Mouse (Mus musculus) urinary bladder, postnatal 14 days (tissue): Measurements from ENCODE around the gene Tspan4.

Source experiments
- DNase-seq: peaks from one replicate; pipeline ENCODE4 v3.0.0; 2021; ENCODE audit warnings: low spot score

The Tspan4 gene

DNA sequence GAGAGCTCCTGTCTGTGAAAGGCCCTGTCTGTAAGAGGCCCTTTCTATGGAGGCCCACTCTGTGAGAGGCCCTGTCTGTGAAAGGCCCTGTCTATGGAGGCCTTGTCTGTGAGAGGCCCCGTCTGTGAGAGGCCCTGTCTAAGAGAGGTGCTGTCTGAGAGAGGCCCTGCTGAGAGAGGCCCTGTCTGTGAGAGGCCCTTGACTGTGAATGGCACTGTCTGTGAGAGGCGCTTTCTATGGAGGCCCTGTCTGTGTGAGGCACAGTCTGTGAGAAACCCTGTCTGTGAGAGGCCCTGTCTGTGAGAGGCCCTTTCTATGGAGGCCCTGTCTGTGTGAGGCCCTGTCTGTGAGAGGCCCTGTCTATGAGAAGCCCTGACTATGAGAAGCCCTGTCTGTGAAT, 31.2 kb downstream of the Tspan4 start:
- DNase-seq: no peak

DNA sequence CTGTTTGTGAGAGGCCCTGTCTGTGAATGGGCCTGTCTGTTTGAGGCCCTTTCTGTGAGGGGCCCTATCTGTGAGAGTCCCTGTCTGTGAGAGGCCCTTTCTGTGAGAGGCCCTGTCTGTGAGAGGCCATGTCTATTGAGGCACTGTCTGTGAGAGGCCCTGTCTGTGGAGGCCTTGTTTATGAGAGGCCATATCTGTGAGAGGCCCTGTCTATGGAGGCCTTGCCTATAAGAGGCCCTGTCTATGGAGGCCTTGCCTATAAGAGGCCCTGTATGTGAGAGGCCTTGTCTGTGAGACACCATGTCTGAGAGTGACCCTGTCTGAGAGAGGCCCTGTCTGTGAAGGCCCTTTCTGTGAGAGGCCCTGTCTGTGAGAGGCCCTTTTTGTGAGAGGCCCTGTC, 33.1 kb downstream of the Tspan4 start:
- no peak for DNase-seq

DNA sequence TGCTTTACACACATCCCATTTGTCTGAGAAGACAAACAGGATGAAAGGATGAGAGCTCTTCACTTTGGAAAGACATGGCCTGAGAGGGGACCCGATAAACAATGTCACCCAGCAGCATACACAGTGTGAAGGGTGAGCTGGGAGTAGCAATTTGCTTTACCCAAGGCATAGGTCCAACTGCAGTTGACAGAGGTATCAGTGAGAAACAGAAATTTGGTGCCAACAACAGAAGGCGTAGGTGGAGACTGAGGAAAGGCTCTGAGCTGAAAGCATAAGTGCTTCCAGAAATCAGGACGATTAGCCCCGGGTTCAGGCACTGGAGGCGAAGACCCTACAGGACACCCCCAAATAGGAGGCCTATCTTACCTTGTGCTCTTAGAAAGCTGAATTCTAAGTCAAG, 35.2 kb downstream of the Tspan4 start:
- no peak for DNase-seq

DNA sequence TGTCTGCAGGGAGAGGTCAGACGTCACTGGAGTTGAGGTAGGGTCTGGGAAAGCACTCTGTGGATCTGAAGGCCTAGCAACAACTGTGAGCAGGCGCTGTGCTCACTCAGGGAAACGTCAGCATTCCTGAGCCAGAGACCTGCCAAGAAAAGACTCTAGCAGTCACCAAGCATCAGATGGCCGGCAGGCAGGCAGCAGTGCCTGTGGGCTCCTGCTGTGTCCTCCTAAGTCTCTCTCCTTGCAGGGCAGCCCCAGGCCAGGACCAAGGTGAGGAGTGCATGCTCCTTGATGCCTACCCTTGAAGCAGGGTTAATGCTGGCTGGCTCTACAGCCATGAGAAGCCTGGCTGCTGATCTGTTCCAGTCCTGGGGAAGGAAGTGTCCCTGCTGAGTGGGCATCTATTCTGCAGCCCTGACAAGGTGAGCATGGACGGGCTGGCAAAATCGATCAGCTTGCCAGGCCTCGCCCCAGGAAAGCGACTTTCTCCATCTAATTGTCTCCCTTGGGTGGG, 35.7 kb downstream of the Tspan4 start:
- no peak for DNase-seq

DNA sequence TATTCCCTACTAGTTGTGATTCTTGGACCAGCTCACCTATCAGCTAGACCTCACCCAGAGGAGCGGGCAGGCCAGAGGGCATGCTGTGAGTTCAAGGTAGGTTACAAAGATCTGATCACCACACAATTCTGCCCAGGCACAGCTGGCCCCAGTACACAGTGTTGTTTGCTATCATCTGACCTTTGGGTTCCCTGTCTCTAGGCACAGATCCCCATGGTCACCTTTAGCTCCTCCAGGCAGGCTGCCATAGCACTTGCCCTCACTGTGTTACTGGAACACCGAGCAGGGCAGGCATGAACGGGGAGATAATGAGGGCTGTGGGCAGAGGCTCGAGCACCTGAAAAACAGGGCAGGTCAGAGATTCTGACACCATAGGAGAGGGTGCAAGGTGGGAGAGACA, 42.6 kb downstream of the Tspan4 start:
- DNase-seq: no peak

DNA sequence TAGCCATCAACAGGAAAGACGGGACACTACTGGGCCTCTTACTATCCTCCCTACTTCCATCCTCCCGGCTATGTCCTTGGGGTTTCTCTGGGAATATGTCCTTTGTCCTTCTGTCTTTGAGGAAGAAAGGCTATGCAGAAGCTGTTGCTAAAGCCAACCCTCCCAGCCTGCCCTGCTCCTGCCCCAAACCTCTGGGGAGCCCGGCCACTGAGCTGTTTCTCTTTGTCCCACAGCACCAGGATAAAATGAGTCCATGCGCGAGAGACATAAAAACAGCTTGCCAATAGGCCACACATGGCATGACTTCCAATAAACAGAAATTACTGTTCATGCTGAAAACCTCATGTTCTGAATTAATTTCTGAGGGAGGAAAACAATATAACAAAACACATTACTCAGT, 43.3 kb downstream of the Tspan4 start:
- no peak for DNase-seq

DNA sequence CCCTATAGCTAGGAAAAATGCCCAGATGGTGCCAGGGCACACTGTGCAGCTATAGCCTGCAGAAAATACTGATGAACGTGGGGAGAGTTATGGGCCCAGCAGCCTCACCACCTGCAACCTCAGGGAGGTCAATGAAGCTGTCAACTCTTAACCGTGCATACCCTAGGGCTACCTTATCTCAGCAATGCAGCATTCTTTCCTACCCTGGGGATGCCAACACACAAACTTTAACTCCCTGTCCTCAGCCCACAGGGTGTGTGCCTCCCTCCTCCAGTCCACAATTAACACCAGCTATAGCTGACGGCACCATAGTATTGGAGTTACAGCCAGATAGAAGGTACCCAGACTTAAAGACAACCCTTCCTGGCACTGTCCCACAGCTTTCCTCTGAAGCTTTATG, 43.9 kb downstream of the Tspan4 start:
- no peak for DNase-seq

DNA sequence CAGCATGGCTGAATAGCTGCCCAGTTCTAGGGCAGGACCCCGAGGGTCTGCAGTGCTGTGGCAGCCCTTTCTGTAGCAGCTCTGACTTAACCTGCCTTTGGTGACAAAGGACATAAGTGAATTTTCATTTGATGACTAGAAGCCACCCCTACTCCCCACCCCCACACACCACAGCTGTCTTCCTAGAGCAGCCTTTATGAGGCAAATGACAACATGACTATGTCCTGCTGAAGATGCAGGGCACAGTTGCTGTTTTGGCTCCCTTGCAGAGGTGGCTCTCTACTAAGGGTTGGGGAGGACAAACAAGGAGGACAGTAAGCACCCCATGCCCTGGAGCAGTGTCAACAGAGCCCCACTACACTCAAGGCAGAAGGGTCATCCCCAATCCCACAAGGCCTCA, 44.8 kb downstream of the Tspan4 start:
- DNase-seq: no peak

DNA sequence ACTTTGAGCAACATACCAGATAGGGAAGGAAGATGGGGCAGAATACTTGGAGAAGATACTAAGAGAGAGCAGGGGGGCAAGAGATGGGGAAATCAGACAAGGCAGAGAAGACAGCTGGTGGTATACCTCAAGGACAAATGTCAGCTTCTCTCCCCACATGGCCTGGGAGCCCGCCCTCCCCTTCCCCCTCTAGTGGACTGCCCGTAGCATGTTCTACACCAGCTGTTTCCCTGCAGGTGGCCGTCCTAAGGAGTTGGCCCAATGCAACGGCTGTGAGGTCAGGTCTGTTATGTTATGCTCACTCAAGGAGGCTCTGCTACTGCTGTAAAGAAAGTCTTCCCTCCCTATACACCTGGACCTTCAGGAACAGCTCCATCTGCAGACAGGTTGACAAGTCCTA, 48.0 kb downstream of the Tspan4 start:
- no peak for DNase-seq

DNA sequence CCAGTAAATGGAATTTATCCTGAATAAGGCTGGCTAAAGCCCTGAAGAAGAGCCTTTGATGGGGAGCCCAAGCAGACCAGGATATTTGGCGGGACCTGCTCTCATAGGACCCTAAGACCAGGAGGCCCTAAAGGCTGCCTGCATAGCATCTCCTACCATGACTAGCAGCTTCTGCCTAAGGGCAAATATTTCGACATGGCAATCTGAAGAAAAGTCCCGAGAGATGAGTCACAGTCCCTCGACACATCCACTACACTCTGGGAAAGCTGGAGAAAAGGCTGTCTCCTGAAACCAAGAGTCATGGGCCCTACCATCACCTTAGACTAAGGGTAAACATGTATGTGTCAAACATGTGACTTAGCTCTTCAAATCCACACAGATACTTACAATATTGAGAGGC, 49.2 kb downstream of the Tspan4 start:
- DNase-seq: no peak

DNA sequence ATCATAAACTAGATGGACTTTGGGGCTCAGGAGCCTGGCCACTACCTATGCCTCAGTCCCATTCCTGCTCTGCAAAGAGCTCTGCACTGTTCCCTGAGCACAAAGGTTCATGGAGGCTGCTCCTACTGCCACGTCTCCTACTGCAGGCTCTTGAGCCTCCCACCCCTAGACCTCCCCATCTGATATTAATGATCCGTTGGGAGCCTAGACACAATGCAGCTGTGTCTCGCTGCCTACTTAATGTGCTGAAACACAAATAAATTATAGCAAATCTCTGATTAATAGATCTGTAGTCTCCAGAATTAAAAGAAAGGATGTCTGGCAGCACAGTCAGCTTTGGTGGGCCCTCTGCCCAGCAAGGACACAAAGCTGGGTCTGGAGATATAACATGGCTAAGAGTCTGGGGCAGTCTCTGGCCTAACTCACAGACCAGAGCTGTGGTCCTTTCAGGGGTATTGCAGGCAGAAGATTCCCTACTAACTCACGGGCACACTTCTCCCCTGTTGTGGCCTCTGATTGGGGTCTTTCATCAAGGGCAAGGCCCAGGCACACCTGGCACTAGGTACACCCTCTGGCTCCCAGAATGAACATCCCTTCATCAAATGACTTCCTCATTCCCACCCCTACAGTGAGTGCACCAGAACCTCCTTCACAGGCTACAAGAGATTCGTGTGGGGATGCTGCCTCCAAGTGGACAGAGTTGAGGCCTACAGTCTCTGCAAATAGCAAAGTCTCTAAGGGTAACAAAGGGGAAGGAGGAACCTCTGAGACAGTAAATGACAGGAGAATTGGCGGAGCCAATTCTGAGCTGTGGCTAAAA, 49.9 kb downstream of the Tspan4 start:
- DNase-seq: peak; percentile 71

DNA sequence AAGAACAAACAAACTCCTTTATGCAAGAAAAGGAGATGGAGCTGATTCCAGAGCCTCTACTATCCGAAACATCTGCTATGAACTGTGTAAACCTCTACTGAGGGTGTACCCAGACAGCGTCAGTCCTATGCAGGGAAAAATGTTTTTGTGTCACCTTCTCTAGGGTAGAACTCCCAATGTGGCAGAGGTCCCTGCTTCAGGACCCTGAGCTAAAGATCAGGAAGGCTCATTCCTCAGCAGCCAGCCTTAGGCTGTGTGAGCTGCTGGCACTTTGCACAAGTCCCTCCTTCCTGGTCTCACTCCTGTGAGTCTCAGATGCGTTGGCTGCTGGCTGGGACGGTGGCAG, 50.5 kb downstream of the Tspan4 start:
- no peak for DNase-seq

DNA sequence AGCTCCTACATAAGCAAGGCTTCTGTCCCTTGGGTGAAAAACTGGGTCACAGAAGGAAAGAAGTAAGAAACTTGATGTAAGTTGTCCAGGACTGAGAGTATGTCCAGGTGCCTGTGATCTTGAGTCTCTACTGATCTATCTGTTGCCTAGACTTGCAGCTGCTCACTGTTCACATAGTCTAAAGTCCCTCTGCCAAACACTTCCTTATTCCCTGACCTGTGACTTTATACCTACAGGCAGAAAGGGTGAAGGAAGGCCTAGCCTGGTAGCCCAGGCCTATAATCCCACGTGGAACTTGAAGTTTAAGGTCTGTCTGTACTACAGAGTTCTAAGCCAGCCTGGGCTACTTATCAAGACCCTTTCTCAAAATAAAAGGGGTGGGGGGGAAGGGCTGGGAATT, 60.5 kb downstream of the Tspan4 start:
- DNase-seq: no peak

DNA sequence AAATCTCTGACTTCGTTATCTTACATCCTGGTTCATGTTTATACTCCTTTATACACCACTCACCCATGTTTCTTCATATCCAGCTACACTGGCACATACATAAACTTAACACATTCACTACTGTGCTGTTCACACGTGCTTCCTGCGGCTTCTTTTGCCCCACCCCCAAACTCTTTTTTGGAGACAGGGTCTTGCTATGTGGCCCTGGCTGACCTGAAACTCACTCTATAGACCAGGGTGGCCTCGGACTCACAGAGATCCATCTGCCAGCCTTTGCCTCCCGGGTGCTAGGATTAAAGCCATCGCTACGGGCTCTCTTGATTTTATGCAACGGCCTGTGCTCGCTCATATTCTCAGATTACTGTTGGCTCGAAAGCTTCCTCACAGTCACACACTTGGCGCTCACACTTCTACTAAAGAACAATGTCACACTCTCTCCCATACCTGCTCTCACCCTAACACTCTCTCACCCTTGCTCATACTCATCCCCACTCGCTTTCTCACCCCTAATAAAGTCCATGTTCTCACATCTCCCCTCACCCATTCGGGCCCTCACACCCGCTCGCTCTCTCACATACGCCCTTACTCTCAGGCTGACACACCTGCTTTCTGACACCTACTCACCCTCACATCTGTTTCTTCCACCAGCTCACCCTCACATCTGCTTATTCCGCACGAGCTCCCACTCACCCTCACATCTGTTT, 64.0 kb downstream of the Tspan4 start:
- peak; percentile 17 for DNase-seq

DNA sequence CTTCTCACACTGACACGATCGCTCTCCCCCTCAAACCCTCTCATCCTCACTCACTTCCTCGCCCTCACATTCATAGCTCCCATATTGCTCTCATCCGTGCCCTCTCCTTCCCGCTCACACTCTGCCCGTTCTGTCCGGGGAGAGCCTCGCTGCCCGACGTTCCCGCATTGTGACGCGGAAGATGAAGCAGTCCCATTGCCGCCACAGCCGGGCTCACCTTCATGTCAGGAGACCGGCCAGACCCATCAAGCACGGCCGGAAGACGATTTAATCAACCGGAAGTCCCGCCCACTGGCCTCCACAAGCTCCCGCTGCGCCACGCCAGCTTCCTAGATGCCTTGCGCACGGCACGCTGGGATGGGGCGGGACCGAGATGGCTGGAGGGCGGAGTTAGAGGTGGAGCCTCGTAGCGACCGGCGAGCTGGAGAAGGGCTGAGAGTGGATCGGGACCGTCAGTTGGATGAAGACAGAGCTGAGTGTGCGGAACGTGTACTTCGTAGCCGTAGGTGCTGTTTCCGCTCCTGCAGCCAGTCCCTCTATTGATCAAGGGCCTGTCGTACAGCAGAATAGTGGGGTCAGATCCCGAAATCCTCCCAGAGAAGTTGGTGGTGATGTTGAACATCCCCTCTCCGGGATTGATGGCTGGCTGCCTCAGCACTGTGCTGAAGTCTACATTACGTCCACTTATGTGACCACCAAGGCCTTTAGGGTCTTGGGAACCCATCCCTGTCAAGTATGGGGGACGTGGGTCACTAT, 64.7 kb downstream of the Tspan4 start, which contains the start of gene Chid1:
Chid1 (minus strand) TSS at position 302 of the 756 bp plus-strand sequence.
- peak; percentile 99 for DNase-seq

DNA sequence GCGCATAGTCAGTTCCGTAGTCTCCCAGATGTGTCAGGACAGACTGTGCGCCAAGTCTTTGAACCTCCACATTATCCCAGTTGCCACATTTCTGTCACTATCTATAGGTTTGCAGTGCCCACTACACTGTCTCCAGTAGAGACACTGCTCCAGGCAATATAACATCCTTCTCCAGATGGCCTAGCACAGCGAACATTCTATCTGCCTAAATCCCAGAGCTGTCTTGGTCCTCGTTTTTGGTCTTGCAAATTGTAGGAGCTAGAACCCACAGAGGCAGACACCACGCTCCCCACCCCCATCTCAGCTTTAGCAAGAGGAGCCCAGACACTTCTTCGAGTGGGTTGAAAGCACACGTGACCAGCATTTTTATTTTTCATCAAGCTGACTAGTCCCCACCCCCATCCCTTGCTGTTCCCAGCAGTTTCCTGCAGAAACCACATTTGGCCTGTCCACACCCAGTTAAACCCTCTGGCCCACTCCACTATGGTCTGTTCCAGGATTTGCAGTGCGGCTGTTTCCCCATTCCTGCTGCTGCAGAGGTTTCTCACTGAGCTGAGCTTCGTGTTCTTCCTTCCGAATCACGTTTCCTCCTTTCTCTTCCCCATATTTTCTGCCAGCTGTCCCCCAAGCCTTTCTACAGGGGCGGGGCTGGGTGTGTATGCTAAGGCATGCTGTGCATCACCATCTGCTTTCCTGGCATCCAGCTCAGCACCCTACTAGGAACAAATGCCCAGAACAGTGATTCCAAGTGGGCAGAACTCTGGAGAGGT, 65.5 kb downstream of the Tspan4 start:
- DNase-seq: peak; percentile 72

DNA sequence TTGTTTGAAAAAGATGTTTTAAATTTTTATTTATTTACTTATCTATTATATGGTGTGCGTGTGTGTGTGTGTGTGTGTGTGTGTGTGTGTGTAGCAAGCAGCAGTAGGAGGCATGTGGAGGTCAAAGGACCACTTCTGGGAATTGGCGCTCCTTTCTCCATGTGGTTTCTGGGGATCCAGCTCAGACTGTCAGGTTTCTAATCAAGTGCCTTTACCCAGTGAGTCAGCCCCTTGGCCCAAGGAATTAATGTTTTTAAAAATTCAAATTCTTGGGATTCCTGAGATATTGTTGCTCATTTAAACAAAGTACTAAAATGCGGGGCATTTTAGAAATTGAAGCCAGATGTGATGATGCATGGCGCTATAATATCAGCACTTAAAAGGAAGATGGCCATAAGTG, 66.6 kb downstream of the Tspan4 start:
- DNase-seq: no peak

DNA sequence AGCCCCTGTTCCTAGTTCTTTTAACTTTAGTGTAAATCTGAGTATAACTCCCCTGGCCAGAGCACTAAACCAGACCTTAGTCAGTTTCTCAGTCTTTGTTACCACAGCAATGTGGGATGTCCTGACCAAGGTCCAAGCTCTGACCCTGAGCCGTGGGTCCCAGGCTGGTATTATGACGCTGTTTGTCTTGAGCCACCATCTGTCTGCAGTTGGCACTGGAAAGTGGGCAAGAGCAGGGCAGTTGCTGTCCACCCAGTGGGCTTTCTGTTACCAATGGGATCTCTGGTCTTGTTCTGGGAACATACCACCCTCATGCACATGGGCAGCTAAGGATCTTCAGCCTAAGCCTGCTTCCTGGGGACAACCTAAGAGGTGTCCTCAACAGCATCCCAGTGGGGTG, 67.5 kb downstream of the Tspan4 start:
- no peak for DNase-seq
